Mouse (Mus musculus) hindbrain, embryonic 11.5 days (tissue): Measurements from ENCODE around the gene Fam90a1a. TPM values are rescaled to one million over a fixed set of nuclear protein-coding genes. Genes with fewer than 3 reads are reported as not detected.

ENCODE experiments used
- ATAC-seq: fragments of 200-750 bp; cut with Nextera tagmentation; 2 replicates; pipeline ENCODE4 v1.8.0; 2017; ENCODE audit warnings: mild to moderate bottlenecking, moderate TSS enrichment, moderate library complexity; ENCODE audit not compliant: low FRiP score
- DNase-seq: peaks from one replicate; pipeline ENCODE4 v3.0.0-alpha.2; 2015; ENCODE audit warnings: low spot score
- H3K27ac ChIP-seq: fragments of 300-500 bp; sonication (generic); 2 replicates; pipeline ENCODE4 v1.5.1; 2014; ENCODE audit warnings: mild to moderate bottlenecking, low read depth, low read length
- H3K27me3 ChIP-seq: fragments of 300-500 bp; sonication (generic); 2 replicates; pipeline ENCODE4 v1.6.1; 2014; ENCODE audit warnings: mild to moderate bottlenecking, low read length, moderate library complexity, mixed read lengths; ENCODE audit not compliant: control insufficient read depth, insufficient read depth
- H3K36me3 ChIP-seq: fragments of 300-500 bp; sonication (generic); 2 replicates; pipeline ENCODE4 v1.6.1; 2014; ENCODE audit warnings: mild to moderate bottlenecking, low read length, moderate library complexity, mixed read lengths; ENCODE audit not compliant: control insufficient read depth, insufficient read depth
- H3K4me1 ChIP-seq: fragments of 300-500 bp; sonication (generic); replicated peaks from 2 replicates; pipeline ENCODE4 v1.6.1; 2014; ENCODE audit warnings: low read length, mixed read lengths; ENCODE audit not compliant: control insufficient read depth, insufficient read depth
- H3K4me2 ChIP-seq: fragments of 300-500 bp; sonication (generic); replicated peaks from 2 replicates; pipeline ENCODE4 v1.6.1; 2014; ENCODE audit warnings: mild to moderate bottlenecking, low read depth, low read length
- H3K4me3 ChIP-seq: fragments of 300-500 bp; sonication (generic); 2 replicates; pipeline ENCODE4 v1.5.1; 2014; ENCODE audit warnings: low read depth, low read length
- H3K9ac ChIP-seq: fragments of 300-500 bp; sonication (generic); 2 replicates; pipeline ENCODE4 v1.6.1; 2014; ENCODE audit warnings: low read depth, low read length
- H3K9me3 ChIP-seq: fragments of 300-500 bp; sonication (generic); 2 replicates; pipeline ENCODE4 v1.6.1; 2016; ENCODE audit warnings: low read length; ENCODE audit not compliant: control insufficient read depth
- WGBS: fragments of 180-500 bp; shearing (Covaris S2); extraction: QIAGEN DNeasy Blood & Tissue Kit; methylation state at CpG from one replicate; pipeline ENCODE4 v1.1.7; 2014; 5-methylcytosine and 5-hydroxymethylcytosine counted together
- polyA plus RNA-seq: library from polyadenylated mRNA; unstranded; fragments of >200 nt; fragmentation: Nextera tagmentation; extraction: Ambion mirVana; gene quantifications from 2 replicates; pipeline ENCODE4 v1.2.1, GENCODE M21; 2014

The Fam90a1a gene
- polyA plus RNA-seq, 1 experiment from 2014 or later = not detected

DNA sequence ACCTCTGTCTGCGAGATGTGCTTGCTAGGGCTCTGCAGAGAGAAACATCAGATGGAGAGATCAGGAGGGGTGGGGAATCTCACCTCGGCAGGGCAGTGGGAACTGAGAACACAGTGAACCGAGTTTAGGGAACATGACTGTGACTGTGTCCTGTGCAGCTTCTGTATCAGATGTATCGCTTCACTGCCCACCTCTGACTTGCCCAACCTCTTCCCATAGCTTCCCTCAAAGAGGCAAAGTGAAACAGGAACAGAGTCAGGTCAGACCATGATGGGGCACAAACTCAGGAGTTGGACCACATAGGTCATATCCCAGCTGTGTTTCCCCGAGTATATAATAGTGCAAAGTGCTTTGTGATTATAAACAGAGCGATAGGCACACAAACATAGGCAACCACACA lies 47.9 kb downstream of the Fam90a1a start:
- H3K9ac ChIP-seq = no peak overlapping the region
- no peaks in the 10 kb centered on the region for H3K36me3 ChIP-seq
- no peak overlapping the region for H3K4me2 ChIP-seq
- no peaks in the 10 kb centered on the region for H3K27me3 ChIP-seq
- WGBS = 75% methylated on average over 6 of the region's 6 CpGs
- H3K4me3 ChIP-seq = no peak overlapping the region
- ATAC-seq = no peak
- no peaks in the 10 kb centered on the region for H3K9me3 ChIP-seq
- H3K27ac ChIP-seq = no peak overlapping the region
- H3K4me1 ChIP-seq = no peaks in the 10 kb centered on the region
- no peak for DNase-seq

DNA sequence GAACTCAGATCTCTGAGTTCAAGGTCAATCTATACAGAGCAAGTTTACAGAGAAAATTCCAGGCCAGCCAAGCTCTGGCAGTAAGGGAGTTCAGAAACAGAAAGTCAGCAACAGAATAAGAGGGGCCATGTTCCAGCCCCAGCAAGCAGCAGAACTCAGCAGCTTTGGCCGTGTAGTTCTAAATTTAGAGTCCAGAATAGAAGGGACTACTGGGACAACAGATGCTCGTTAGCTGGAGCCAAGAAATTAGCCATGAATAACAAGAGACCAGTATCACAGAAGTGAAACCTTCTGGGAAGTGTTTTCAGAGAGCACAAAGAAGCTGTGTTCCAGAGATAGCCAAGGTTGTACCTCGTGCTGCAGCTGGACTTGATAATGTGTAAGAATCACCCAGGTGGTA lies 50.9 kb downstream of the Fam90a1a start:
- Histone ChIP-seq H3K9ac (no peak overlapping the region), H3K27ac (no peak overlapping the region), H3K36me3 (no peaks in the 10 kb centered on the region), H3K4me2 (no peak overlapping the region), H3K27me3 (no peaks in the 10 kb centered on the region), H3K4me1 (no peaks in the 10 kb centered on the region), H3K4me3 (no peak overlapping the region), H3K9me3 (no peaks in the 10 kb centered on the region)
- ATAC-seq (no peak), DNase-seq (no peak)
- WGBS = 87% methylated on average over 3 of the region's 3 CpGs

DNA sequence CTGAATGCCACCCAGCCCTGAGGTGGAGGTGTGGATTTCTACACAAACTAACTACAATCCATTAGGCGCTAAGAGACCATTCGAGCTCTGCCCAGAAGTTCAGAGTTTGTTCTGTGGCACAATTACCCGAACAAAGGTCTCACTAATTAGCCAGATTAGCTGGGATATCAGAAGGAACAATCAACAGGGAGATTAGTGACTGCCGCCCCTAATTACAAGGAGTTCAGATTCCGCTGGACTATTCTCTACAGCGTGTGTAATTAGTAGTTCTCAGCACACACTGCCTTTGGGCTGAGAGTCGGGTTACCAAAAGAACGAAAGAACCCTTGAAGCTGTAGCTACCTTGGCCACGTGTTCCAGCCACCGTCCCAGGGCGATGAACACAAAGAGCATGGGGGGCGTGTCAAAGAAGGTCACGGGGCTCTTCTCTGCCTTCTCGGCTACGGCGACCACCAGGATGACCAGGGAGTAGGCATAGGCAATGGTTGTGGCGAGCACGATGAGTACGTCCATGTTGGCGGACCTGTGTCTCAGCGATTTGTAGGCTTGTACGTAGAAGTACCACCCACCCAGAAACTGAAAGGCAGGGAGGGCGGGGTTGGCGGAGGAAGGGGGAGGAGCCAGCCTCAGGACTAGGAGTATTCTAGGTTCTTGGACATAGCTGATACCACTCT lies 54.7 kb downstream of the Fam90a1a start:
- Histone ChIP-seq H3K27me3 (no peaks in the 10 kb centered on the region), H3K4me1 (no peaks in the 10 kb centered on the region), H3K36me3 (no peaks in the 10 kb centered on the region), H3K27ac (no peak overlapping the region), H3K4me3 (no peak overlapping the region), H3K4me2 (no peak overlapping the region), H3K9me3 (no peaks in the 10 kb centered on the region), H3K9ac (no peak overlapping the region)
- DNase-seq (no peak), ATAC-seq (no peak)
- 82% methylated on average over 24 of the region's 24 CpGs for WGBS

Other genes starting within 250 kb of the Fam90a1a start
- not detected in 2 replicates for gene Defa24, start 224.2 kb upstream of the Fam90a1a start, polyA plus RNA-seq
- not detected in 2 replicates for gene Defb50, start 135.2 kb upstream of the Fam90a1a start, polyA plus RNA-seq
- gene Defb2, start 118.8 kb upstream of the Fam90a1a start, polyA plus RNA-seq = 0.67 TPM in 1 of 2 replicates, not detected in the other
- gene Defb10, start 99.8 kb upstream of the Fam90a1a start, polyA plus RNA-seq = 0.91 and 1.5 TPM in 2 replicates
- gene Defb9, start 73.3 kb upstream of the Fam90a1a start, polyA plus RNA-seq = not detected in 2 replicates
- 7.8 and 9.1 TPM in 2 replicates for gene Defb11, start 52.3 kb upstream of the Fam90a1a start, polyA plus RNA-seq
- not detected in 2 replicates for gene Defb15, start 26.0 kb upstream of the Fam90a1a start, polyA plus RNA-seq
- gene Defb35, start 20.4 kb upstream of the Fam90a1a start, polyA plus RNA-seq = not detected in 2 replicates
- gene Defb13, start 12.0 kb upstream of the Fam90a1a start, polyA plus RNA-seq = not detected in 2 replicates
- gene Ccdc70, start 11.1 kb downstream of the Fam90a1a start, polyA plus RNA-seq = not detected in 2 replicates
- 1.3 and 1.9 TPM in 2 replicates for gene Atp7b, start 101.6 kb downstream of the Fam90a1a start, polyA plus RNA-seq
- gene Alg11, start 102.0 kb downstream of the Fam90a1a start, polyA plus RNA-seq = 32.3 and 34.1 TPM in 2 replicates
- gene Nek5, start 166.3 kb downstream of the Fam90a1a start, polyA plus RNA-seq = 0.77 and 0.91 TPM in 2 replicates
- gene Nek3, start 207.7 kb downstream of the Fam90a1a start, polyA plus RNA-seq = 10.2 and 10.5 TPM in 2 replicates
- 52.1 and 58.7 TPM in 2 replicates for gene Ckap2, start 227.1 kb downstream of the Fam90a1a start, polyA plus RNA-seq
- 35.8 and 39.8 TPM in 2 replicates for gene Vps36, start 234.1 kb downstream of the Fam90a1a start, polyA plus RNA-seq